In genomic region chr17:49429471-49430129, GRCm38 (mm10) we compare ENCODE assay signal across 10 mouse cellular contexts. TPM values are rescaled to one million over a fixed set of nuclear protein-coding genes. Genes with fewer than 3 reads are reported as not detected.
DNase-seq lines count a peak whose midpoint lies in the region; ATAC-seq lines count a peak whose summit lies in the region.
"Had no signal": no experiment of that assay in that cellular context is flagged by ENCODE, and none has a peak within 500 bp of the region (broad histone marks: within the 10 kb centered on the region; RNA-seq: fewer than 3 reads in every experiment).

No protein-coding gene starts in this region.

- H3K4me1 ChIP-seq in heart, embryonic 11.5 days (ENCODE audit: control insufficient read depth, insufficient read depth, low read length), result peaks cover 18% of the 10 kb centered on the region; the same call in 1 of the 2 replicates
- H3K4me1 ChIP-seq in neural tube, embryonic 12.5 days, result peaks cover 7% of the 10 kb centered on the region; the same call in 1 of the 2 replicates
- peaks cover 18% of the 10 kb centered on the region for H3K4me1 ChIP-seq in hindbrain, embryonic 15.5 days (replicated peaks)
- H3K4me1 ChIP-seq in neural tube, embryonic 15.5 days, result peaks cover 21% of the 10 kb centered on the region

- 75% methylated on average over 6 of the region's 6 CpGs for WGBS in heart, embryonic 11.5 days (ENCODE audit: insufficient replicate concordance)
- 92% methylated on average over 6 of the region's 6 CpGs for WGBS in neural tube, embryonic 12.5 days
- WGBS in hindbrain, embryonic 15.5 days, result 91% methylated on average over 6 of the region's 6 CpGs
- WGBS in neural tube, embryonic 15.5 days, result 93% methylated on average over 6 of the region's 6 CpGs

- H3K27ac ChIP-seq in heart, embryonic 11.5 days (ENCODE audit: low read depth, low read length), result no peak overlapping the region
- H3K27ac ChIP-seq in neural tube, embryonic 12.5 days, result no peak overlapping the region
- no peak overlapping the region for H3K27ac ChIP-seq in hindbrain, embryonic 15.5 days (replicated peaks)
- H3K27ac ChIP-seq in neural tube, embryonic 15.5 days (replicated peaks), result no peak overlapping the region

- H3K36me3 ChIP-seq in heart, embryonic 11.5 days (ENCODE audit: control insufficient read depth, insufficient read depth, low read length), result peaks cover under 1% of the 10 kb centered on the region; the same call in 1 of the 2 replicates
- H3K36me3 ChIP-seq in neural tube, embryonic 12.5 days, result 0 out of 2 replicates have a peak, but pooled peaks cover 1% of the 10 kb centered on the region
- no peaks in the 10 kb centered on the region for H3K36me3 ChIP-seq in hindbrain, embryonic 15.5 days
- no peaks in the 10 kb centered on the region for H3K36me3 ChIP-seq in neural tube, embryonic 15.5 days

- no peaks in the 10 kb centered on the region for H3K27me3 ChIP-seq in heart, embryonic 11.5 days (ENCODE audit: control insufficient read depth, insufficient read depth, low read length)
- no peaks in the 10 kb centered on the region for H3K27me3 ChIP-seq in neural tube, embryonic 12.5 days (replicated peaks)
- H3K27me3 ChIP-seq in hindbrain, embryonic 15.5 days, result no peaks in the 10 kb centered on the region
- no peaks in the 10 kb centered on the region for H3K27me3 ChIP-seq in neural tube, embryonic 15.5 days (replicated peaks)

- 0 out of 2 replicates have a peak overlapping the region, but pooled peaks have one; percentile 39 for H3K9ac ChIP-seq in heart, embryonic 11.5 days (ENCODE audit: low read depth, low read length)
- no peak overlapping the region for H3K9ac ChIP-seq in neural tube, embryonic 12.5 days
- H3K9ac ChIP-seq in hindbrain, embryonic 15.5 days, result no peak overlapping the region
- no peak overlapping the region; the same call in 1 of the 2 replicates for H3K9ac ChIP-seq in neural tube, embryonic 15.5 days (replicated peaks)

- no peak for ATAC-seq in heart, embryonic 11.5 days (replicated peaks; ENCODE audit: insufficient number of reproducible peaks, low FRiP score, low TSS enrichment)
- ATAC-seq in neural tube, embryonic 12.5 days (ENCODE audit: low FRiP score, low read depth), result no peak
- no peak for ATAC-seq in hindbrain, embryonic 15.5 days (ENCODE audit: low FRiP score, low read depth)
- no peak for ATAC-seq in neural tube, embryonic 15.5 days (ENCODE audit: low FRiP score)

- peak overlapping the region; percentile 91 for H3K4me2 ChIP-seq in heart, embryonic 11.5 days
- peak overlapping the region; percentile 94 for H3K4me2 ChIP-seq in neural tube, embryonic 12.5 days (replicated peaks)
- H3K4me2 ChIP-seq in hindbrain, embryonic 15.5 days, result peak overlapping the region; percentile 67
- H3K4me2 ChIP-seq in neural tube, embryonic 15.5 days, result peak overlapping the region; percentile 93

- DNase-seq in heart, postnatal 14 days, result no peak
- DNase-seq in neural tube, embryonic 10.5 days (ENCODE audit: extremely low spot score, low spot score), result no peak
- no peak for DNase-seq in adrenal gland, postnatal 4 days (ENCODE audit: low spot score in 2 of 2)
- no peak for DNase-seq in embryo, embryonic 10 days (ENCODE audit: low spot score)
- DNase-seq: layer of hippocampus, adult 9-11 months; right cerebral cortex, postnatal 25 days had no signal

- intact Hi-C loops in heart, postnatal 14 days (cut with DNase I), result no loop called here

- no peaks in the 10 kb centered on the region for H3K9me3 ChIP-seq in heart, embryonic 11.5 days (replicated peaks; ENCODE audit: control insufficient read depth, low read length)
- no peaks in the 10 kb centered on the region for H3K9me3 ChIP-seq in neural tube, embryonic 12.5 days
- no peaks in the 10 kb centered on the region for H3K9me3 ChIP-seq in hindbrain, embryonic 15.5 days
- no peaks in the 10 kb centered on the region for H3K9me3 ChIP-seq in neural tube, embryonic 15.5 days (replicated peaks)

- H3K4me3 ChIP-seq in heart, embryonic 11.5 days (ENCODE audit: low read depth, low read length), result peak overlapping the region; percentile 73; the same call in 1 of the 2 replicates
- no peak overlapping the region for H3K4me3 ChIP-seq in neural tube, embryonic 12.5 days
- no peak overlapping the region for H3K4me3 ChIP-seq in hindbrain, embryonic 15.5 days
- H3K4me3 ChIP-seq in neural tube, embryonic 15.5 days (replicated peaks), result 0 out of 2 replicates have a peak overlapping the region, but pooled peaks have one; percentile 87

RNA-seq across cellular contexts. Expression of gene Mocs1, which starts 1.4 kb away (rescaled TPM):
- polyA plus RNA-seq in heart, embryonic 11.5 days (2014; fragmentation: Nextera tagmentation; extraction: Ambion mirVana), result 7.3 and 8.7 TPM in 2 replicates
- total RNA-seq in heart, postnatal 14 days (2021), result 10 to 100 TPM; 21.8 to 25.1 TPM
- polyA plus RNA-seq in neural tube, embryonic 12.5 days (2016; fragmentation: Nextera tagmentation; extraction: Ambion mirVana), result 3.2 and 4.4 TPM in 2 replicates
- polyA plus RNA-seq in hindbrain, embryonic 15.5 days (2015; fragmentation: Nextera tagmentation; extraction: Ambion mirVana), result 3.2 and 5.5 TPM in 2 replicates
- 4.7 and 6.2 TPM in 2 replicates for polyA plus RNA-seq in neural tube, embryonic 15.5 days (2015; fragmentation: Nextera tagmentation; extraction: Ambion mirVana)
- total RNA-seq in adrenal gland, postnatal 4 days (2021), result 10 to 100 TPM; 49.9 to 58.4 TPM

Comparison
In these comparisons a context has a peak if more than half of its experiments do, and no peak if none do; other contexts are left out.
1. H3K4me3 ChIP-seq: peak in heart, embryonic 11.5 days (single experiment) and neural tube, embryonic 15.5 days (single experiment); none in neural tube, embryonic 12.5 days (single experiment) and hindbrain, embryonic 15.5 days (single experiment).
2. Peak in every context shown above with its lines, with median percentiles within 50 percentile points of each other: H3K4me2 ChIP-seq.